Comparison of ENCODE assay signal across 9 mouse cellular contexts in genomic region chr7:70823020-70823419, GRCm38 (mm10).
DNase-seq lines count a peak whose midpoint lies in the region; ATAC-seq lines count a peak whose summit lies in the region.
"Had no signal": no experiment of that assay in that cellular context is flagged by ENCODE, and none has a peak within 500 bp of the region (broad histone marks: within the 10 kb centered on the region; RNA-seq: fewer than 3 reads in every experiment).

No protein-coding gene starts in this region.

- intact Hi-C loops in heart, postnatal 25 days (cut with DNase I), result no loop called here

- H3K4me2 ChIP-seq in heart, embryonic 16.5 days (ENCODE audit: low read depth, low read length), result peak overlapping the region; percentile 13; the same call in 1 of the 2 replicates

- peak; percentile 30 to 39 for DNase-seq in heart, adult 9 months (ENCODE audit: low spot score in 2 of 2)
- no peak for DNase-seq in heart, postnatal 25 days (ENCODE audit: low spot score)
- peak; percentile 3 for DNase-seq in brain, adult 2 months (ENCODE audit: low read depth, low spot score)
- DNase-seq in kidney, postnatal 14 days, result peak; percentile 75
- no peak for DNase-seq in frontal cortex, postnatal 25 days (ENCODE audit: low spot score in 2 of 2)
- DNase-seq in right cerebral cortex, postnatal 36 days (ENCODE audit: low spot score in 2 of 2), result no peak
- no peak for DNase-seq in left cerebral cortex, adult 18-20 months (ENCODE audit: low spot score in 2 of 2)

- no peaks in the 10 kb centered on the region for H3K4me1 ChIP-seq in heart, embryonic 16.5 days (ENCODE audit: control insufficient read depth, insufficient read depth, low read length)

- no peak overlapping the region for H3K4me3 ChIP-seq in heart, embryonic 16.5 days (ENCODE audit: low read length)
- H3K4me3 ChIP-seq: midbrain, embryonic 15.5 days had no signal

- WGBS in heart, embryonic 16.5 days, result 48% methylated on average over 11 of the region's 11 CpGs

- H3K9ac ChIP-seq in heart, embryonic 16.5 days (ENCODE audit: low read length), result no peak overlapping the region
- H3K9ac ChIP-seq: midbrain, embryonic 15.5 days had no signal

- no peaks in the 10 kb centered on the region for H3K27me3 ChIP-seq in heart, embryonic 16.5 days (ENCODE audit: control insufficient read depth, insufficient read depth, low read length)
- H3K27me3 ChIP-seq: midbrain, embryonic 15.5 days had no signal

- H3K9me3 ChIP-seq in heart, embryonic 16.5 days (replicated peaks; ENCODE audit: control insufficient read depth, low read length), result no peaks in the 10 kb centered on the region
- H3K9me3 ChIP-seq: midbrain, embryonic 15.5 days had no signal

- no peaks in the 10 kb centered on the region for H3K36me3 ChIP-seq in heart, embryonic 16.5 days (ENCODE audit: control insufficient read depth, insufficient read depth)
- H3K36me3 ChIP-seq: midbrain, embryonic 15.5 days had no signal

- H3K27ac ChIP-seq in heart, embryonic 16.5 days (ENCODE audit: low read length), result no peak overlapping the region
- H3K27ac ChIP-seq: midbrain, embryonic 15.5 days had no signal

- ATAC-seq in heart, embryonic 16.5 days (replicated peaks; ENCODE audit: extremely low read depth, insufficient read depth, low FRiP score), result no peak

Comparison
In these comparisons a context has a peak if more than half of its experiments do, and no peak if none do; other contexts are left out.
1. DNase-seq: peak in heart, adult 9 months (2 of 2), brain, adult 2 months (single experiment) and kidney, postnatal 14 days (single experiment); none in heart, postnatal 25 days (single experiment), frontal cortex, postnatal 25 days (0 of 2), right cerebral cortex, postnatal 36 days (0 of 2) and left cerebral cortex, adult 18-20 months (0 of 2).